Mouse (Mus musculus): ENCODE measurements around the gene Cphx2.
"Not testable (repeated sequence)": the region's sequence is repeated elsewhere in the genome, so short reads cannot be mapped to it uniquely, and the experiment has no call there.

DNA sequence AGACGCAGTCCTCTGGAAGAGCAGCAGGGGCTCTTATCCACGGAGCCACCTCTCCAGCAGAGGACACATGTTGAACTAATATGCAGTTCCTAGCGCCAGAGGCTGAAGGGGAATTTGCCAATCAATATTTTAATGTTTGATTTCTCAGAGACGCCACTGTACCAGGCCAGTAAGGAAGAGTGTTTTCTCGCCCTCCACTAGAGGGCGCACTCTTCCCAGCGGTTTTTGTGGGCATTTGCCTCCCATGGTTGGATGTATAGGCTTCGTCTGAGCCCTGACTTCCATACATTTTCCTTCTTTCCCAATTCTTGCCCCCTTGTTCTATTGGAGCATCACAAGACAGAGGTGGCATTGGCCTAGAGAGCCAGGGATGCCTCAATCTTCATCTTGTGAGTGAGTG is 34.3 kb upstream of the Cphx2 start:
- not testable (repeated sequence) for TF ChIP-seq TCF12 (IDR thresholded peaks at IDR 0.05; ENCODE audit: low read depth, low read length); RCOR1 (IDR thresholded peaks at IDR 0.05; ENCODE audit: low read depth, low read length); CTCF (IDR thresholded peaks at IDR 0.05 in 2 of 3, conservative IDR thresholded peaks at IDR 0.05 in 1 of 3; ENCODE audit: control insufficient read depth in 1 of 3, insufficient read depth in 1 of 3, low read depth in 2 of 3, low read length in 3 of 3, poor library complexity in 1 of 3, severe bottlenecking in 1 of 3); GABPA (IDR thresholded peaks at IDR 0.05; ENCODE audit: low read depth, low read length); HCFC1 (IDR thresholded peaks at IDR 0.05; ENCODE audit: low read depth, low read length)
